Comparison of ENCODE assay signal across 10 mouse cellular contexts in the genomic region with DNA sequence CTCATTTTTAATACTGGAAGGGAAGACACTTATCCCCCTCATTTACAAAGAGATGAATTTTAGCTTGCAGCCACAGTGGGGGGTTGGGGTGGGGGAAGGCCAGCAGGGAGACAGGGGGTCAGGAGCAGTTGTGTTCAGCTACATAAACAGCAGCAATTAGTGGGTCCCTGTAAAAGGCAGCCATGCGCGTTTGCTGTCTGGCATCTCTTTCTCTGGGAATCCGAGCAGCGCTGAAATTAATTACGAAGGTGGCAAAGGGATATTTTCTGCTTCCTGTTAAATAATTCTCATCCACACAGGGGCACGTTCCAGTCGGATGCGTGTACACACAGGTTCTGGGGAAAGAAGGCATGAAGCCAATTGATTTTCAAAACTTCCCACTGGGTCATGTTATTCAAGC. TPM values are rescaled to one million over a fixed set of nuclear protein-coding genes. Genes with fewer than 3 reads are reported as not detected.
A peak's percentile ranks its signal among the peaks of the same experiment; 100 is the strongest.
DNase-seq lines count a peak whose midpoint lies in the region; ATAC-seq and TF ChIP-seq lines count a peak whose summit lies in the region.
"Had no signal": no experiment of that assay in that cellular context is flagged by ENCODE, and none has a peak within 500 bp of the region (broad histone marks: within the 10 kb centered on the region; RNA-seq: fewer than 3 reads in every experiment).

No protein-coding gene starts in this region.

- H3K9me3 ChIP-seq in lung, embryonic 15.5 days, result no peaks in the 10 kb centered on the region
- no peaks in the 10 kb centered on the region for H3K9me3 ChIP-seq in intestine, postnatal 0 days (ENCODE audit: control insufficient read depth)

- 35% methylated on average over 8 of the region's 8 CpGs for WGBS in lung, embryonic 15.5 days
- 28% methylated on average over 8 of the region's 8 CpGs for WGBS in intestine, postnatal 0 days
- 31% methylated on average over 8 of the region's 8 CpGs for WGBS in small intestine, adult 2 months

- H3K27me3 ChIP-seq in lung, embryonic 15.5 days, result no peaks in the 10 kb centered on the region
- H3K27me3 ChIP-seq in intestine, postnatal 0 days (replicated peaks; ENCODE audit: control insufficient read depth, insufficient read depth, low read length), result no peaks in the 10 kb centered on the region
- H3K27me3 ChIP-seq in small intestine, adult 2 months (ENCODE audit: control insufficient read depth, insufficient read depth, low read length), result no peaks in the 10 kb centered on the region

- peaks cover 61% of the 10 kb centered on the region for H3K4me1 ChIP-seq in lung, embryonic 15.5 days
- H3K4me1 ChIP-seq in intestine, postnatal 0 days (replicated peaks; ENCODE audit: control insufficient read depth, insufficient read depth, low read length), result 0 out of 2 replicates have a peak, but pooled peaks cover 4% of the 10 kb centered on the region
- H3K4me1 ChIP-seq in small intestine, adult 2 months (ENCODE audit: control insufficient read depth, insufficient read depth, insufficient read length, low read length), result peaks cover 6% of the 10 kb centered on the region

- DNase-seq in cerebellum, postnatal 10 days, result peak; percentile 57
- no peak for DNase-seq in cerebellum, postnatal 36 days
- no peak for DNase-seq in lung, postnatal 4 days
- DNase-seq in thymus, postnatal 0 days (ENCODE audit: low spot score), result no peak
- DNase-seq: cerebellum, adult 9-11 months had no signal

- no peak overlapping the region for H3K4me2 ChIP-seq in lung, embryonic 15.5 days
- H3K4me2 ChIP-seq in intestine, postnatal 0 days (replicated peaks; ENCODE audit: low read depth), result peak overlapping the region; percentile 9; the same call in 1 of the 2 replicates

- H3K27ac ChIP-seq in lung, embryonic 15.5 days, result peak overlapping the region; percentile 56
- H3K27ac ChIP-seq in intestine, postnatal 0 days (ENCODE audit: low read depth, low read length), result no peak overlapping the region
- peak overlapping the region; percentile 24 for H3K27ac ChIP-seq in small intestine, adult 2 months (ENCODE audit: insufficient read depth, low read depth, low read length)
- H3K27ac ChIP-seq: macrophage had no signal

- H3K36me3 ChIP-seq in lung, embryonic 15.5 days, result no peaks in the 10 kb centered on the region
- H3K36me3 ChIP-seq in intestine, postnatal 0 days (ENCODE audit: control insufficient read depth, insufficient read depth), result no peaks in the 10 kb centered on the region
- H3K36me3 ChIP-seq in small intestine, adult 2 months (ENCODE audit: control insufficient read depth, insufficient read depth, low read length), result no peaks in the 10 kb centered on the region

- no peak for TF ChIP-seq POLR2A in small intestine, adult 2 months (IDR thresholded peaks at IDR 0.05; ENCODE audit: low read depth, low read length)

- no peak for TF ChIP-seq CTCF in intestine, postnatal 0 days (IDR thresholded peaks at IDR 0.05; ENCODE audit: low read depth)
- no peak for TF ChIP-seq CTCF in small intestine, adult 2 months (IDR thresholded peaks at IDR 0.05; ENCODE audit: extremely low read depth, insufficient read length, insufficient replicate concordance, low read depth, low read length)

- ATAC-seq in lung, embryonic 15.5 days (ENCODE audit: borderline replicate concordance, extremely low read depth, low FRiP score, low TSS enrichment), result no peak
- no peak for ATAC-seq in intestine, postnatal 0 days
- no peak for ATAC-seq in megakaryocyte, adult 5-6 weeks (ENCODE audit: poor library complexity, severe bottlenecking)

- H3K9ac ChIP-seq in lung, embryonic 15.5 days, result no peak overlapping the region
- H3K9ac ChIP-seq in intestine, postnatal 0 days (ENCODE audit: low read depth, low read length), result no peak overlapping the region

- no peak overlapping the region for H3K4me3 ChIP-seq in lung, embryonic 15.5 days
- no peak overlapping the region for H3K4me3 ChIP-seq in intestine, postnatal 0 days (ENCODE audit: low read depth, low read length)
- H3K4me3 ChIP-seq in small intestine, adult 2 months (ENCODE audit: low read depth, low read length), result no peak overlapping the region

RNA-seq across cellular contexts. Expression of a gene that starts 35.7 kb away (rescaled TPM):
- 14.8 and 16.6 TPM in 2 replicates for polyA plus RNA-seq in lung, embryonic 15.5 days (2015; fragmentation: Nextera tagmentation; extraction: Ambion mirVana)
- 1.9 and 2.0 TPM in 2 replicates for polyA plus RNA-seq in intestine, postnatal 0 days (2015; fragmentation: Nextera tagmentation; extraction: Ambion mirVana)
- polyA plus RNA-seq in small intestine, adult 2 months (2012; rRNA removed), result 0.51 and 1.4 TPM in 2 replicates
- polyA plus RNA-seq in thymus, postnatal 0 days (2015; fragmentation: Nextera tagmentation; extraction: Ambion mirVana), result 3.1 and 3.6 TPM in 2 replicates
- total RNA-seq in megakaryocyte, adult 5-6 weeks (2015), result not detected in 2 replicates
- 0.04 TPM in 1 of 2 replicates, not detected in the other for total RNA-seq in megakaryocyte, adult 5-6 weeks (2017)
- polyA plus RNA-seq: macrophage had no signal

Comparison
In these comparisons a context has a peak if more than half of its experiments do, and no peak if none do; other contexts are left out.
1. DNase-seq: peak in cerebellum, postnatal 10 days (2 of 2); none in cerebellum, postnatal 36 days (0 of 2), lung, postnatal 4 days (0 of 2) and thymus, postnatal 0 days (single experiment).